Mouse (Mus musculus): ENCODE data around the gene Per1.

- TF ChIP-seq CTCF (IDR thresholded peaks at IDR 0.05; ENCODE audit: extremely low read depth, insufficient read depth, low read length) = no peak
- no peak for TF ChIP-seq POLR2A (IDR thresholded peaks at IDR 0.05; ENCODE audit: extremely low read depth, insufficient read depth, low read length)
Observed at GRCm38 (mm10) chr11:69071262-69071661, 23.8 kb upstream of the Per1 start.
